Mouse (Mus musculus) CH12.LX (cell line): ENCODE data around the gene Arih1. TPM values are rescaled to one million over a fixed set of nuclear protein-coding genes. Genes with fewer than 3 reads are reported as not detected.

Experiments
- DNase-seq: peaks from one replicate; pipeline ENCODE4 v3.0.0-alpha.2; 2013; ENCODE audit errors: extremely low read depth
- H3K27ac ChIP-seq: 2 replicates; pipeline ENCODE4 v1.5.1; 2012; ENCODE audit warnings: low read depth, mild to moderate bottlenecking, control low read depth, moderate library complexity; ENCODE audit not compliant: insufficient read depth
- H3K27me3 ChIP-seq: replicated peaks from 2 replicates; pipeline ENCODE3; 2012; ENCODE audit warnings: inconsistent platforms
- H3K36me3 ChIP-seq, 2 experiments: replicated peaks in 1 of 2; 2 replicates each; pipeline versions ENCODE3 to v1.6.1; 2012; ENCODE audit warnings: inconsistent platforms in 1 of 2, low read length in 1 of 2, mild to moderate bottlenecking in 1 of 2, mixed read lengths in 1 of 2, moderate library complexity in 1 of 2; ENCODE audit not compliant: control insufficient read depth in 1 of 2, insufficient read depth in 1 of 2
- H3K4me1 ChIP-seq, 2 experiments: 2 replicates each; pipeline ENCODE4 v1.6.1; 2012; ENCODE audit warnings: inconsistent platforms in 1 of 2, moderate library complexity in 1 of 2; ENCODE audit not compliant: insufficient read depth in 2 of 2, control insufficient read depth in 1 of 2
- H3K4me2 ChIP-seq: 2 replicates; pipeline ENCODE4 v1.6.1; 2012; ENCODE audit warnings: low read depth, mild to moderate bottlenecking, control low read depth; ENCODE audit not compliant: poor library complexity, insufficient read depth, severe bottlenecking
- H3K4me3 ChIP-seq, 3 experiments: fragments of 150-350 bp in 1 of 3; sonication (generic) in 1 of 3; replicated peaks in 1 of 3; 2 replicates each; pipeline versions ENCODE3 to v1.5.1; 2011 to 2012; ENCODE audit warnings: low read depth in 2 of 3, low read length in 2 of 3, mild to moderate bottlenecking in 2 of 3, moderate library complexity in 2 of 3, control low read depth in 1 of 3, improper control_type of control experiment in 1 of 3, inconsistent platforms in 1 of 3, mixed read lengths in 1 of 3; ENCODE audit not compliant: poor library complexity in 1 of 3
- H3K79me2 ChIP-seq: replicated peaks from 2 replicates; pipeline ENCODE4 v1.6.1; 2012; ENCODE audit warnings: mild to moderate bottlenecking, moderate library complexity; ENCODE audit not compliant: control insufficient read depth, poor library complexity, insufficient read depth, severe bottlenecking; ENCODE audit errors: extremely low read depth
- H3K9ac ChIP-seq: 2 replicates; pipeline ENCODE4 v1.6.1; 2012; ENCODE audit warnings: low read depth, mild to moderate bottlenecking, control low read depth, moderate library complexity; ENCODE audit not compliant: insufficient read depth
- H3K9me3 ChIP-seq: replicated peaks from 2 replicates; pipeline ENCODE3; 2012; ENCODE audit warnings: low read length, inconsistent platforms, mixed read lengths
- CTCF ChIP-seq, 2 experiments: IDR thresholded peaks in 1 of 2; conservative IDR thresholded peaks in 1 of 2; 2 replicates each; pipeline ENCODE4 v1.5.1; 2011 to 2012; ENCODE audit warnings: low read depth in 2 of 2, low read length in 2 of 2, improper control_type of control experiment in 1 of 2, inconsistent platforms in 1 of 2, mild to moderate bottlenecking in 1 of 2, moderate library complexity in 1 of 2
- E2F4 ChIP-seq: IDR thresholded peaks from 2 replicates; pipeline ENCODE4 v1.6.1; 2011; ENCODE audit warnings: low read depth, low read length, improper control_type of control experiment; ENCODE audit not compliant: insufficient replicate concordance
- ETS1 ChIP-seq: conservative IDR thresholded peaks from 2 replicates; pipeline ENCODE4 v1.6.1; 2012; ENCODE audit warnings: low read depth, mild to moderate bottlenecking, inconsistent platforms, low read length, improper control_type of control experiment, moderate library complexity
- GABPA ChIP-seq: IDR thresholded peaks from 2 replicates; pipeline ENCODE4 v1.6.1; 2012; ENCODE audit warnings: low read depth, low read length, improper control_type of control experiment, inconsistent platforms; ENCODE audit not compliant: insufficient replicate concordance
- HCFC1 ChIP-seq: IDR thresholded peaks from 2 replicates; pipeline ENCODE4 v1.6.1; 2012; ENCODE audit warnings: low read depth, mild to moderate bottlenecking, inconsistent platforms, low read length, improper control_type of control experiment
- IRF4 ChIP-seq: IDR thresholded peaks from 2 replicates; pipeline ENCODE4 v1.6.1; 2014; ENCODE audit warnings: low read depth, mild to moderate bottlenecking, inconsistent platforms, low read length, improper control_type of control experiment
- JUND ChIP-seq: conservative IDR thresholded peaks from 2 replicates; pipeline ENCODE4 v1.6.1; 2011; ENCODE audit warnings: low read depth, low read length, improper control_type of control experiment
- KAT2A ChIP-seq: IDR thresholded peaks from 2 replicates; pipeline ENCODE4 v1.6.1; 2012; ENCODE audit warnings: low read length, improper control_type of control experiment, inconsistent platforms; ENCODE audit not compliant: insufficient replicate concordance
- MEF2A ChIP-seq: IDR thresholded peaks from 2 replicates; pipeline ENCODE4 v1.6.1; 2014; ENCODE audit warnings: low read depth, mild to moderate bottlenecking, inconsistent platforms, low read length, improper control_type of control experiment, borderline replicate concordance
- MYC ChIP-seq: IDR thresholded peaks from 2 replicates; pipeline ENCODE4 v1.6.1; 2011; ENCODE audit warnings: low read depth, mild to moderate bottlenecking, improper control_type of control experiment, low read length
- PAX5 ChIP-seq: IDR thresholded peaks from 2 replicates; pipeline ENCODE4 v1.6.1; 2012; ENCODE audit warnings: low read length, inconsistent platforms, mixed read lengths
- POLR2A ChIP-seq: IDR thresholded peaks from 2 replicates; pipeline ENCODE4 v1.6.1; 2011; ENCODE audit warnings: low read depth, mild to moderate bottlenecking, improper control_type of control experiment, low read length
- POLR2AphosphoS2 ChIP-seq: IDR thresholded peaks from 2 replicates; pipeline ENCODE4 v1.6.1; 2011; ENCODE audit warnings: low read depth, low read length, improper control_type of control experiment
- RAD21 ChIP-seq: IDR thresholded peaks from 2 replicates; pipeline ENCODE4 v1.6.1; 2011; ENCODE audit warnings: low read depth, mild to moderate bottlenecking, low read length, improper control_type of control experiment, moderate library complexity
- SIN3A ChIP-seq: IDR thresholded peaks from 2 replicates; pipeline ENCODE4 v1.6.1; 2012; ENCODE audit warnings: low read length, improper control_type of control experiment, inconsistent platforms
- SMC3 ChIP-seq: IDR thresholded peaks from 2 replicates; pipeline ENCODE4 v1.6.1; 2011; ENCODE audit warnings: low read depth, low read length, improper control_type of control experiment
- TCF12 ChIP-seq: IDR thresholded peaks from 2 replicates; pipeline ENCODE4 v1.6.1; 2014; ENCODE audit warnings: low read depth, mild to moderate bottlenecking, inconsistent platforms, low read length, improper control_type of control experiment
- USF2 ChIP-seq: conservative IDR thresholded peaks from 2 replicates; pipeline ENCODE4 v1.6.1; 2011; ENCODE audit warnings: low read depth, low read length, improper control_type of control experiment
- ZKSCAN1 ChIP-seq: IDR thresholded peaks from 2 replicates; pipeline ENCODE4 v1.6.1; 2012; ENCODE audit warnings: low read depth, inconsistent platforms, low read length, improper control_type of control experiment, borderline replicate concordance
- ZMIZ1 ChIP-seq: IDR thresholded peaks from 2 replicates; pipeline ENCODE4 v1.6.1; 2012; ENCODE audit warnings: low read depth, mild to moderate bottlenecking, inconsistent platforms, low read length, improper control_type of control experiment
- ZNF384 ChIP-seq: IDR thresholded peaks from 2 replicates; pipeline ENCODE4 v1.6.1; 2012; ENCODE audit warnings: low read depth, low read length, improper control_type of control experiment, inconsistent platforms
- dilution Hi-C: fragments of 300-500 bp; cut with MboI; formaldehyde crosslinking; loops from 2 replicates; pipeline ENCODE4 v1.14.3; 2020; ENCODE audit warnings: low sequenced_read_pairs; ENCODE audit not compliant: extremely low pct_unique_long_range_greater_than_20kb, extremely low pct_ligation_motif_present
- in situ Hi-C: fragments of 300-500 bp; cut with MboI; formaldehyde crosslinking; loops from 3 replicates; pipeline ENCODE4 v1.14.3; 2019; ENCODE audit warnings: low sequenced_read_pairs, low pct_ligation_motif_present, low pct_unique_long_range_greater_than_20kb, mixed read lengths
- polyA plus RNA-seq: library from polyadenylated mRNA; unstranded; fragments of >175 nt; gene quantifications from 2 replicates; pipeline ENCODE4 v1.2.1, GENCODE M21; 2012; ENCODE audit warnings: low read depth; ENCODE audit not compliant: insufficient read length
- total RNA-seq, 2 experiments: library from RNA; depleted of rRNA; stranded (reverse); fragments of 300-350 nt in 1 of 2; fragments of >200 nt in 1 of 2; gene quantifications; 2 replicates each; pipeline ENCODE4 v1.2.3; 2012 to 2014

Gene Arih1
- total and polyA plus RNA-seq, 3 experiments: 38.7 to 68.7 (median 52.4) TPM

GRCm38 (mm10) chr9:59340002-59340401 is 146.4 kb downstream of the Arih1 start:
- Histone ChIP-seq H3K27me3 (no peaks in the 10 kb centered on the region), H3K4me1 (peaks cover 0 to 13% of the 10 kb centered on the region in 2 experiments; a peak in 2 of 4 replicates), H3K4me2 (no peak overlapping the region), H3K27ac (no peak overlapping the region), H3K79me2 (peaks cover 2% of the 10 kb centered on the region; the same call in 1 of the 2 replicates), H3K4me3 (no peak overlapping the region), H3K9me3 (no peaks in the 10 kb centered on the region), H3K36me3 (peaks cover 2 to 12% of the 10 kb centered on the region in 2 experiments), H3K9ac (no peak overlapping the region)
- DNase-seq: peak; percentile 50
- dilution Hi-C loops: no loop called here
- TF ChIP-seq USF2: no peak
- no peak for TF ChIP-seq MEF2A
- TF ChIP-seq SMC3: peak; percentile 74
- TF ChIP-seq JUND: no peak
- peak; percentile 41 to 86; a peak in 3 of 4 replicates for TF ChIP-seq CTCF (conservative IDR thresholded peaks at IDR 0.05 in 1 of 2, IDR thresholded peaks at IDR 0.05 in 1 of 2; ENCODE audit: low read depth in 2 of 2, low read length in 2 of 2)
- TF ChIP-seq RAD21: peak; percentile 80
- TF ChIP-seq ZMIZ1: no peak
- in situ Hi-C loops: loop anchor here (5.0 kb wide), 1 partner anchor 222 kb away; no protein-coding TSS in a partner anchor

- H3K9me3 ChIP-seq: no peaks in the 10 kb centered on the region
- peaks cover 0 to 13% of the 10 kb centered on the region in 2 experiments; a peak in 2 of 4 replicates for H3K4me1 ChIP-seq
- H3K4me3 ChIP-seq: no peak overlapping the region
- H3K9ac ChIP-seq: no peak overlapping the region
- TF ChIP-seq SIN3A: no peak
- TF ChIP-seq RAD21: no peak
- no peak for TF ChIP-seq HCFC1
- no peak for TF ChIP-seq MEF2A
- no peak for TF ChIP-seq KAT2A
- TF ChIP-seq ZNF384: no peak
- TF ChIP-seq POLR2AphosphoS2: no peak
- no peak for TF ChIP-seq TCF12
- no peak for TF ChIP-seq GABPA
- TF ChIP-seq E2F4: no peak
- TF ChIP-seq ZKSCAN1: no peak
- TF ChIP-seq USF2: no peak
- TF ChIP-seq IRF4: no peak
- no peak for TF ChIP-seq MYC
- TF ChIP-seq ETS1: no peak
- TF ChIP-seq POLR2A: no peak
- no peak for TF ChIP-seq CTCF (conservative IDR thresholded peaks at IDR 0.05 in 1 of 2, IDR thresholded peaks at IDR 0.05 in 1 of 2; ENCODE audit: low read depth in 2 of 2, low read length in 2 of 2)
- no peak for TF ChIP-seq PAX5
- DNase-seq: no peak
- H3K4me2 ChIP-seq: no peak overlapping the region
- H3K36me3 ChIP-seq: peaks cover 2 to 12% of the 10 kb centered on the region in 2 experiments
- in situ Hi-C loops: no loop called here
- no peak overlapping the region for H3K27ac ChIP-seq
- dilution Hi-C loops: no loop called here
- H3K27me3 ChIP-seq: no peaks in the 10 kb centered on the region
- peaks cover 2% of the 10 kb centered on the region; the same call in 1 of the 2 replicates for H3K79me2 ChIP-seq
Measured at GRCm38 (mm10) chr9:59339107-59339506, 147.3 kb downstream of the Arih1 start.
